Mouse (Mus musculus): ENCODE measurements around the gene Gpr157. TPM values are rescaled to one million over a fixed set of nuclear protein-coding genes. Genes with fewer than 3 reads are reported as not detected.

Gpr157 gene
- polyA plus RNA-seq, 1 experiment from 2014 or later: 0.29 TPM

- DNase-seq (ENCODE audit: low spot score) (no peak), ATAC-seq (ENCODE audit: insufficient number of reproducible peaks, low FRiP score, low TSS enrichment, low read depth) (no peak)
- Histone ChIP-seq H3K27ac (replicated peaks; ENCODE audit: low read depth, low read length) (no peak overlapping the region), H3K4me3 (ENCODE audit: low read depth, low read length) (no peak overlapping the region), H3K9ac (ENCODE audit: low read length) (no peak overlapping the region), H3K36me3 (ENCODE audit: control insufficient read depth, insufficient read depth, low read length) (no peaks in the 10 kb centered on the region), H3K9me3 (ENCODE audit: control insufficient read depth, low read length) (no peaks in the 10 kb centered on the region), H3K4me1 (ENCODE audit: control insufficient read depth, insufficient read depth, low read length) (peaks cover 18% of the 10 kb centered on the region), H3K4me2 (ENCODE audit: low read depth, severe bottlenecking) (0 out of 2 replicates have a peak overlapping the region, but pooled peaks have one; percentile 12), H3K27me3 (ENCODE audit: control insufficient read depth, insufficient read depth, low read length) (no peaks in the 10 kb centered on the region)
- 31% methylated on average over 15 of the region's 15 CpGs for WGBS
These were observed 33.1 kb downstream of the Gpr157 start for GRCm38 (mm10) chr4:150120173-150120833.

GRCm38 (mm10) chr4:150121430-150121829, 34.3 kb downstream of the Gpr157 start:
- DNase-seq (ENCODE audit: low spot score): no peak
- WGBS: 78% methylated on average over 8 of the region's 8 CpGs

GRCm38 (mm10) chr4:150122476-150122875, 35.3 kb downstream of the Gpr157 start:
- no peak for ATAC-seq (ENCODE audit: insufficient number of reproducible peaks, low FRiP score, low TSS enrichment, low read depth)
- Histone ChIP-seq H3K4me3 (ENCODE audit: low read depth, low read length) (no peak overlapping the region), H3K9me3 (ENCODE audit: control insufficient read depth, low read length) (no peaks in the 10 kb centered on the region), H3K27ac (replicated peaks; ENCODE audit: low read depth, low read length) (no peak overlapping the region), H3K4me1 (ENCODE audit: control insufficient read depth, insufficient read depth, low read length) (peaks cover 18% of the 10 kb centered on the region), H3K27me3 (ENCODE audit: control insufficient read depth, insufficient read depth, low read length) (no peaks in the 10 kb centered on the region), H3K36me3 (ENCODE audit: control insufficient read depth, insufficient read depth, low read length) (no peaks in the 10 kb centered on the region), H3K9ac (ENCODE audit: low read length) (no peak overlapping the region), H3K4me2 (ENCODE audit: low read depth, severe bottlenecking) (no peak overlapping the region)
- WGBS: 60% methylated on average over 3 of the region's 3 CpGs
- no peak for DNase-seq (ENCODE audit: low spot score)

More at GRCm38 (mm10) chr4:150121430-150121829, 34.3 kb downstream of the Gpr157 start:
- no peak overlapping the region for H3K27ac ChIP-seq (replicated peaks; ENCODE audit: low read depth, low read length)
- no peak for ATAC-seq (ENCODE audit: insufficient number of reproducible peaks, low FRiP score, low TSS enrichment, low read depth)
- H3K36me3 ChIP-seq (ENCODE audit: control insufficient read depth, insufficient read depth, low read length): no peaks in the 10 kb centered on the region
- H3K4me3 ChIP-seq (ENCODE audit: low read depth, low read length): no peak overlapping the region
- H3K9me3 ChIP-seq (ENCODE audit: control insufficient read depth, low read length): no peaks in the 10 kb centered on the region
- no peak overlapping the region for H3K4me2 ChIP-seq (ENCODE audit: low read depth, severe bottlenecking)
- no peak overlapping the region for H3K9ac ChIP-seq (ENCODE audit: low read length)
- no peaks in the 10 kb centered on the region for H3K27me3 ChIP-seq (ENCODE audit: control insufficient read depth, insufficient read depth, low read length)
- peaks cover 18% of the 10 kb centered on the region for H3K4me1 ChIP-seq (ENCODE audit: control insufficient read depth, insufficient read depth, low read length)

GRCm38 (mm10) chr4:150126373-150126772, 39.2 kb downstream of the Gpr157 start:
- peaks cover 3% of the 10 kb centered on the region; the same call in 1 of the 2 replicates for H3K4me1 ChIP-seq (ENCODE audit: control insufficient read depth, insufficient read depth, low read length)
- ATAC-seq (ENCODE audit: insufficient number of reproducible peaks, low FRiP score, low TSS enrichment, low read depth) (no peak), DNase-seq (ENCODE audit: low spot score) (no peak)
- H3K27me3 ChIP-seq (ENCODE audit: control insufficient read depth, insufficient read depth, low read length): no peaks in the 10 kb centered on the region
- no peak overlapping the region for H3K4me3 ChIP-seq (ENCODE audit: low read depth, low read length)
- no peaks in the 10 kb centered on the region for H3K36me3 ChIP-seq (ENCODE audit: control insufficient read depth, insufficient read depth, low read length)
- no peak overlapping the region for H3K9ac ChIP-seq (ENCODE audit: low read length)
- H3K27ac ChIP-seq (replicated peaks; ENCODE audit: low read depth, low read length): no peak overlapping the region
- no peaks in the 10 kb centered on the region for H3K9me3 ChIP-seq (ENCODE audit: control insufficient read depth, low read length)
- 92% methylated on average over 5 of the region's 5 CpGs for WGBS
- H3K4me2 ChIP-seq (ENCODE audit: low read depth, severe bottlenecking): no peak overlapping the region

GRCm38 (mm10) chr4:150127894-150128293, 40.7 kb downstream of the Gpr157 start:
- no peak for DNase-seq (ENCODE audit: low spot score)
- no peaks in the 10 kb centered on the region for H3K27me3 ChIP-seq (ENCODE audit: control insufficient read depth, insufficient read depth, low read length)

GRCm38 (mm10) chr4:150128571-150128970, 41.4 kb downstream of the Gpr157 start:
- WGBS: 56% methylated on average over 8 of the region's 8 CpGs
- DNase-seq (ENCODE audit: low spot score) (no peak), ATAC-seq (ENCODE audit: insufficient number of reproducible peaks, low FRiP score, low TSS enrichment, low read depth) (no peak)
- Histone ChIP-seq H3K9me3 (ENCODE audit: control insufficient read depth, low read length) (no peaks in the 10 kb centered on the region), H3K27me3 (ENCODE audit: control insufficient read depth, insufficient read depth, low read length) (no peaks in the 10 kb centered on the region), H3K4me3 (ENCODE audit: low read depth, low read length) (no peak overlapping the region), H3K27ac (replicated peaks; ENCODE audit: low read depth, low read length) (no peak overlapping the region), H3K4me1 (ENCODE audit: control insufficient read depth, insufficient read depth, low read length) (peaks cover 3% of the 10 kb centered on the region; the same call in 1 of the 2 replicates), H3K4me2 (ENCODE audit: low read depth, severe bottlenecking) (no peak overlapping the region), H3K36me3 (ENCODE audit: control insufficient read depth, insufficient read depth, low read length) (no peaks in the 10 kb centered on the region), H3K9ac (ENCODE audit: low read length) (no peak overlapping the region)

More at GRCm38 (mm10) chr4:150127894-150128293, 40.7 kb downstream of the Gpr157 start:
- peaks cover 3% of the 10 kb centered on the region; the same call in 1 of the 2 replicates for H3K4me1 ChIP-seq (ENCODE audit: control insufficient read depth, insufficient read depth, low read length)
- 90% methylated on average over 7 of the region's 7 CpGs for WGBS
- no peak overlapping the region for H3K27ac ChIP-seq (replicated peaks; ENCODE audit: low read depth, low read length)
- H3K4me3 ChIP-seq (ENCODE audit: low read depth, low read length): no peak overlapping the region
- no peaks in the 10 kb centered on the region for H3K9me3 ChIP-seq (ENCODE audit: control insufficient read depth, low read length)
- no peak for ATAC-seq (ENCODE audit: insufficient number of reproducible peaks, low FRiP score, low TSS enrichment, low read depth)
- no peak overlapping the region for H3K9ac ChIP-seq (ENCODE audit: low read length)
- no peak overlapping the region for H3K4me2 ChIP-seq (ENCODE audit: low read depth, severe bottlenecking)
- no peaks in the 10 kb centered on the region for H3K36me3 ChIP-seq (ENCODE audit: control insufficient read depth, insufficient read depth, low read length)

GRCm38 (mm10) chr4:150130661-150131060, 43.5 kb downstream of the Gpr157 start:
- DNase-seq (ENCODE audit: low spot score) (no peak), ATAC-seq (ENCODE audit: insufficient number of reproducible peaks, low FRiP score, low TSS enrichment, low read depth) (no peak)
- Histone ChIP-seq H3K27ac (replicated peaks; ENCODE audit: low read depth, low read length) (no peak overlapping the region), H3K27me3 (ENCODE audit: control insufficient read depth, insufficient read depth, low read length) (no peaks in the 10 kb centered on the region), H3K4me2 (ENCODE audit: low read depth, severe bottlenecking) (no peak overlapping the region), H3K9ac (ENCODE audit: low read length) (no peak overlapping the region), H3K36me3 (ENCODE audit: control insufficient read depth, insufficient read depth, low read length) (no peaks in the 10 kb centered on the region), H3K9me3 (ENCODE audit: control insufficient read depth, low read length) (no peaks in the 10 kb centered on the region), H3K4me3 (ENCODE audit: low read depth, low read length) (no peak overlapping the region), H3K4me1 (ENCODE audit: control insufficient read depth, insufficient read depth, low read length) (peaks cover 3% of the 10 kb centered on the region; the same call in 1 of the 2 replicates)
- WGBS: 73% methylated on average over 2 of the region's 2 CpGs

- H3K9me3 ChIP-seq (ENCODE audit: control insufficient read depth, low read length): no peaks in the 10 kb centered on the region
- H3K9ac ChIP-seq (ENCODE audit: low read length): no peak overlapping the region
- no peak overlapping the region for H3K4me3 ChIP-seq (ENCODE audit: low read depth, low read length)
- ATAC-seq (ENCODE audit: insufficient number of reproducible peaks, low FRiP score, low TSS enrichment, low read depth): no peak
- H3K36me3 ChIP-seq (ENCODE audit: control insufficient read depth, insufficient read depth, low read length): no peaks in the 10 kb centered on the region
- H3K4me1 ChIP-seq (ENCODE audit: control insufficient read depth, insufficient read depth, low read length): peaks cover 3% of the 10 kb centered on the region; the same call in 1 of the 2 replicates
- no peak for DNase-seq (ENCODE audit: low spot score)
- no peak overlapping the region for H3K27ac ChIP-seq (replicated peaks; ENCODE audit: low read depth, low read length)
- H3K27me3 ChIP-seq (ENCODE audit: control insufficient read depth, insufficient read depth, low read length): no peaks in the 10 kb centered on the region
- WGBS: 28% methylated on average over 24 of the region's 24 CpGs
- peak overlapping the region; percentile 22 for H3K4me2 ChIP-seq (ENCODE audit: low read depth, severe bottlenecking)
These were observed 45.6 kb downstream of the Gpr157 start for GRCm38 (mm10) chr4:150132692-150133271.

Data from limb, embryonic 11.5 days (tissue).